Mouse (Mus musculus) adrenal gland, adult 2 months (tissue): ENCODE results near the gene Aamdc. TPM values are rescaled to one million over a fixed set of nuclear protein-coding genes. Genes with fewer than 3 reads are reported as not detected.

Source experiments
- DNase-seq: peaks from one replicate; pipeline ENCODE4 v3.0.0; 2021
- polyA plus RNA-seq: library from polyadenylated mRNA; depleted of rRNA; stranded (reverse); fragments of >200 nt; gene quantifications from 2 replicates; pipeline ENCODE4 v1.2.3, GENCODE M21; 2012; rRNA removed
- total RNA-seq, 2 experiments: library from RNA; stranded (reverse); gene quantifications; 2 replicates each; pipeline ENCODE4 v1.2.3; 2021

Aamdc gene
- total and polyA plus RNA-seq, 3 experiments = 8.5 to 49.1 (median 31.7) TPM

DNA sequence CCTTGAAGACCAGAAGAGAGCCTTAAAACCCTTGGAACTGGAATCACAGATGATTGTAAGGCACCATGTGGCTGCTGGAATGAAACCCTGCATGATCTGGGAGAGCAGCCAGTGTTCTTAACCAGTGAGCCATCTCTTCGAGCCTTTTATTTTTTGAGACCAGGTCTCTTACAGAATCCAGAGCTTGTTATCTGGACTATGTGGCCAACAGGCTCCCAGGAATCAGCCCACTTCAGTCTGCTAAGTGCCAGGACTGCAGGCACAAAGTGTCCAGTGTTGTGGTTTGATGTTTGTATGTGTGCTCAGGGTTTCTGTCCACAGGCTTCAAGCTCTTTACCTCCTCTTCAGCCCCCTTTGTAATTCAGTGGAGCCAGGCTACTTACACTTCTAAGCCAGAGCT is 64.5 kb downstream of the Aamdc start:
- no peak for DNase-seq

DNA sequence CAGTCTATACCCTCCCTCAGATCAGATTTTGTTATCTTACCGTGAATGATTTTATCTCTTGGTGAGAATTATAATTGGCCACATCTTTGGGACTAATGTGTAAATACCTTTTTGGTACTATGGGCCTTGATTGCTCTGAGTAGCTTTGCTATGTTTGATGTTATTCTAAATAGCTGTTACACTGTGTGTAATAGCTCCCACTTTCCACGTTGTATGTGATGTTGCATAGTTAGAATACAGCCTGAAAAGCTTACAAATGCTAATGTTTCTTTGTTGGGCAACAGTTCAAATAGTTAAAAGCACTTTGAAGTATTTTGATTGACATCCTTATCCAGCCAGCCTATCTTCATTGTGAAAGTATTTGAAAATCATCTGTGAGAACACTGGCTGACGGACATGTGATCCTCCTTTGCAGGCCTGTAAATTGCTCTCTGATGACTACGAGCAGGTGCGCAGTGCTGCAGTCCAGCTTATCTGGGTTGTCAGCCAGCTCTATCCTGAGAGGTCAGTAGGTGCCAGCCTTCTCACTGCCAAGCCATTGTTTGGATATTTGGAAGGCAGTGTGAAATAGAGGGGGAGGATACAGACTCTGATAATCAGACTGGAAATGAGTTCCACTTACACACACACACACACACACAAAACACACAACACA is 78.6 kb downstream of the Aamdc start:
- no peak for DNase-seq

Other genes starting within 250 kb of the Aamdc start
- 1 to 10 TPM; 7.0 to 8.5 TPM for gene Usp35, start 247.5 kb downstream of the Aamdc start, total RNA-seq
- gene Usp35, start 247.5 kb downstream of the Aamdc start, polyA plus RNA-seq = 8.4 and 11.1 TPM in 2 replicates
- 10 to 100 TPM in 1 of 2 experiments, 1 to 10 TPM in 1; 7.3 to 11.4 TPM for gene Kctd21, start 247.2 kb downstream of the Aamdc start, total RNA-seq
- gene Kctd21, start 247.2 kb downstream of the Aamdc start, polyA plus RNA-seq = 5.3 and 5.6 TPM in 2 replicates
- 10 to 100 TPM; 15.2 to 16.6 TPM for gene Alg8, start 207.9 kb downstream of the Aamdc start, total RNA-seq
- gene Alg8, start 207.9 kb downstream of the Aamdc start, polyA plus RNA-seq = 6.0 and 7.3 TPM in 2 replicates
- gene Ndufc2, start 179.5 kb downstream of the Aamdc start, total RNA-seq = 100 to 1,000 TPM; 263 to 364 TPM
- 264 and 287 TPM in 2 replicates for gene Ndufc2, start 179.5 kb downstream of the Aamdc start, polyA plus RNA-seq
- 1,000 to 10,000 TPM in 1 of 2 experiments, 100 to 1,000 TPM in 1; 552 to 1,139 TPM for gene Thrsp, start 161.8 kb downstream of the Aamdc start, total RNA-seq
- 258 and 373 TPM in 2 replicates for gene Thrsp, start 161.8 kb downstream of the Aamdc start, polyA plus RNA-seq
- 1 to 10 TPM; 1.2 to 4.2 TPM for gene Kctd14, start 128.2 kb downstream of the Aamdc start, total RNA-seq
- 0.76 and 1.2 TPM in 2 replicates for gene Kctd14, start 128.2 kb downstream of the Aamdc start, polyA plus RNA-seq
- gene Ints4, start 98.5 kb downstream of the Aamdc start, total RNA-seq = 10 to 100 TPM; 58.8 to 60.3 TPM
- 57.5 and 70.5 TPM in 2 replicates for gene Ints4, start 98.5 kb downstream of the Aamdc start, polyA plus RNA-seq
- gene Rsf1, start 392 bp upstream of the Aamdc start, total RNA-seq = 10 to 100 TPM; 24.3 to 25.9 TPM
- gene Rsf1, start 392 bp upstream of the Aamdc start, polyA plus RNA-seq = 0.74 and 1.2 TPM in 2 replicates
- 10 to 100 TPM; 43.5 to 67.2 TPM for gene Clns1a, start 117.1 kb upstream of the Aamdc start, total RNA-seq
- gene Clns1a, start 117.1 kb upstream of the Aamdc start, polyA plus RNA-seq = 36.4 and 45.4 TPM in 2 replicates
- gene Aqp11, start 158.8 kb upstream of the Aamdc start, total RNA-seq = 1 to 10 TPM; 2.8 to 5.3 TPM
- 5.5 and 8.1 TPM in 2 replicates for gene Aqp11, start 158.8 kb upstream of the Aamdc start, polyA plus RNA-seq
- gene Pak1, start 209.0 kb upstream of the Aamdc start, total RNA-seq = 10 to 100 TPM; 20.5 to 32.2 TPM
- gene Pak1, start 209.0 kb upstream of the Aamdc start, polyA plus RNA-seq = 19.8 and 21.4 TPM in 2 replicates